Mouse (Mus musculus) lung, adult 2 months (tissue): Measurements from ENCODE around the gene Six1.

ENCODE experiments used
- CTCF ChIP-seq: fragments of 200-500 bp; IDR thresholded peaks from 2 replicates; pipeline ENCODE4 v1.5.1; 2011; ENCODE audit warnings: mild to moderate bottlenecking, low read length, control low read depth; ENCODE audit not compliant: insufficient read depth
- POLR2A ChIP-seq: fragments of 200-500 bp; IDR thresholded peaks from 2 replicates; pipeline ENCODE4 v1.6.1; 2011; ENCODE audit warnings: low read depth, mild to moderate bottlenecking, control low read depth, low read length, borderline replicate concordance; ENCODE audit errors: extremely low read depth

GRCm38 (mm10) chr12:73034901-73035895 is 18.5 kb downstream of the Six1 start:
- TF ChIP-seq CTCF: no peak
- TF ChIP-seq POLR2A: no peak
